Comparison of ENCODE assay signal across 8 mouse cellular contexts in genomic region chr7:126503273-126503878, GRCm38 (mm10). TPM values are rescaled to one million over a fixed set of nuclear protein-coding genes. Genes with fewer than 3 reads are reported as not detected.
DNase-seq lines count a peak whose midpoint lies in the region; ATAC-seq lines count a peak whose summit lies in the region.

TSS of gene Atxn2l (minus strand) at chr7:126503437.

- peak within 1 kb of the TSS; percentile 99 for H3K27ac ChIP-seq in intestine, embryonic 14.5 days (ENCODE audit: low read depth)

- peak; percentile 97 for DNase-seq in adrenal gland, adult 18-20 months (ENCODE audit: low spot score in 2 of 2)
- DNase-seq in embryo, embryonic 11 days = peak; percentile 100
- peak; percentile 99 for DNase-seq in gastrocnemius, postnatal 25 days
- DNase-seq in intestine, embryonic 14.5 days (ENCODE audit: low spot score) = peak; percentile 99
- peak; percentile 99 for DNase-seq in left cerebral cortex, postnatal 14 days (ENCODE audit: low spot score in 2 of 2)
- peak; percentile 99 for DNase-seq in mesoderm, embryonic 11.5 days (ENCODE audit: low read depth, low spot score)
- DNase-seq in right cerebral cortex, postnatal 36 days (ENCODE audit: low spot score in 2 of 2) = peak; percentile 98 to 99
- peak; percentile 99 for DNase-seq in yolk sac, embryonic 10.5 days (ENCODE audit: low spot score)

- no peaks in the 10 kb centered on the region for H3K9me3 ChIP-seq in intestine, embryonic 14.5 days (ENCODE audit: control insufficient read depth, low read length)

- WGBS in intestine, embryonic 14.5 days = under 1% methylated on average over 59 of the region's 72 CpGs

- peaks cover 29% of the 10 kb centered on the region for H3K36me3 ChIP-seq in intestine, embryonic 14.5 days (ENCODE audit: control insufficient read depth, insufficient read depth, low read length)

- intact Hi-C loops in left cerebral cortex, postnatal 14 days (cut with DNase I) = loop anchor here (2.0 kb wide), 1 partner anchor 17 kb away; the partner anchor contains the start of gene Tufm

- peak within 1 kb of the TSS; percentile 98 for H3K9ac ChIP-seq in intestine, embryonic 14.5 days (ENCODE audit: low read length)

- ATAC-seq in intestine, embryonic 14.5 days (replicated peaks; ENCODE audit: low FRiP score, low TSS enrichment, low read depth) = peak; percentile 90

- H3K4me1 ChIP-seq in intestine, embryonic 14.5 days (replicated peaks; ENCODE audit: control insufficient read depth, insufficient read depth, low read length) = peaks cover 8% of the 10 kb centered on the region

- H3K27me3 ChIP-seq in intestine, embryonic 14.5 days (replicated peaks; ENCODE audit: control insufficient read depth, insufficient read depth, low read length) = no peaks in the 10 kb centered on the region

- peak within 1 kb of the TSS; percentile 82 for H3K4me2 ChIP-seq in intestine, embryonic 14.5 days (ENCODE audit: low read length)

- peak within 1 kb of the TSS; percentile 100 for H3K4me3 ChIP-seq in intestine, embryonic 14.5 days (ENCODE audit: low read depth, low read length)

RNA-seq across cellular contexts. Expression of gene Atxn2l, which starts in this region (rescaled TPM):
- 100 to 1,000 TPM in 1 of 2 experiments, 10 to 100 TPM in 1; 99.5 to 111 TPM for total RNA-seq in adrenal gland, adult 18-20 months (2021)
- 10 to 100 TPM; 26.0 to 26.4 TPM for total RNA-seq in gastrocnemius, postnatal 25 days (2021)
- polyA plus RNA-seq in intestine, embryonic 14.5 days (2014; fragmentation: Nextera tagmentation; extraction: Ambion mirVana) = 44.4 and 50.7 TPM in 2 replicates
- total RNA-seq in left cerebral cortex, postnatal 14 days (2021) = 100 to 1,000 TPM; 116 to 119 TPM

Comparison
In these comparisons a context has a peak if more than half of its experiments do, and no peak if none do; other contexts are left out.
1. Peak in every context shown above with its lines: DNase-seq, ATAC-seq, H3K4me3 ChIP-seq and H3K27ac ChIP-seq.